Mouse (Mus musculus) right cerebral cortex, adult 18-20 months (tissue): ENCODE results near the gene Cog2.

ENCODE experiments used
- DNase-seq: peaks from one replicate; pipeline ENCODE4 v3.0.0; 2022; ENCODE audit warnings: mixed read lengths

Cog2 gene

DNA sequence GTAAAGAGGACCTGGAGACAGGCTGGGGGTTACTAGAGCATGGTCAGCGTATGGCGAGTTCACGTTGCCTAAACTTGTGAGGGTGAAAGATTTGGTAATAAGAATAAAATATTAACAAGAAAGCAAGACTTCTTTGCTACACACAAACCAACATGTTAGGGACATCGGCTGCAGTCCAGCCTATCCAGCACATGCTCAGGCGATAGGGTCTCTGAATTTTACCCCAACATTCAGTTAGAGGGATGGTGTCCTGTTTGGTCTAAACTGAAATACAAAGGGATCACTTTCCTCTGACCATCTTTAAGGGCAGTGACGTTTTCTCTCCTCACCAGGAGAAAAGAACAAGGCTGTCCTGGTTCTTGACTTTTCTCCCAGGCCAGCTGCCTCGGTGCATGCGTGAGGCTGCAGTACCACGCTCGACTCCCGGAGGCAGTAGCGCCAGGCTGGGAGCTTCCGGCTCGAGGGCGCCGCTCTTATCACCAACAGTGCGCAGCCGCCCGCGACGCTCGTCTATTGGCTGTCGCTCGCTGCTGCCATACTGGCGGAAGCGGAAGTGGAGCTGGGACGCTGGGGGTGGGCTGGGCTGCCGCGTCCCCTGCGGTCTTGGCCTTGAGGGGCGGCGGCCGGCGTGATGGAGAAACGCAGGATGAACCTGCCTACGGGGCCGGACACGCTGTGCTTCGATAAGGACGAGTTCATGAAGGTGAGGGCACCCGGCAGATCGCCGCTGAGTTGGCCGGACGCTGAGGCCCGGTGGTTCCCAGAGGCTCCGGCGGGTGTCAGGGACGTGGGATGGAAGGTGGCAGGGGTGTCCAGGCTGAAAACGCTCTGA is at the start of gene Cog2:
TSS of gene Cog2 (plus strand) at position 519 of the 832 bp plus-strand sequence.
- peak; percentile 93 for DNase-seq

DNA sequence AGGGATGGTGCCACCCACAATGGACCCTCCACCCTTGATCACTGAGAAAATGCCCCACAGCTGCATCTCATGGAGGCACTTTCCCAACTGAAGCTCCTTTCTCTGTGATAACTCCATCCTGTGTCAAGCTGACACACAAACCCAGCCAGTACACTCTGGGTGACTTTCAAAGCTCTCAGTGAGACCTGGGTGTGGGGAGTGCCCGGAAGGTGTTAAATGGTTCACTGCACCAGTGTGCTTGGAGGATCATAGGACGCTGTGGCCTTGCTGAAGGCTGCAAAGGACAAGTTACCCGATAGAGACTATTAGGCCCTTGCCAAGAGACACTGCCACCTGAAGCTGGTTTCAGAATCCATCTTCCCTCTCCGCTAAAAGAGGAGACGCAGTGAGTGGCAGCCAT is 44.9 kb upstream of the Cog2 start:
- no peak for DNase-seq

DNA sequence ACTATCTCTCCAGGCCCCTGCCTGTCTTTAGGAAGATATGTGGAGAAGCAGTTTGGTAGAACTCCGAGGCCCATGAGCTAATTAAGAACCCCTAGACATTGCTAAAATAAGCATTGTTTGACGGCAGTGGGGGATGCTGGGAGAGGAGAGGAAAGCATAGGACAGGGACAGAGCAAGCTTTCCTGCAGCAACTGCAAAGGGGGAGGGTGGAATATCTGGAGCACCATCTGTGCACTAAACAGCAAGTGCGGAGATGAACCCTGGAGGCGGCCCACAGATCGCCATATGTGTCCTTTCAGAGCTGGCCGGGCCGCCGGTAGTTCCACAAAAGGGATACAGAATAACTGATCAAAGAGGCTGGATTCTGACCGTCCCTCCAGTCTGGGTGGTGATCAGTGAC is 43.9 kb upstream of the Cog2 start:
- DNase-seq = peak; percentile 88

DNA sequence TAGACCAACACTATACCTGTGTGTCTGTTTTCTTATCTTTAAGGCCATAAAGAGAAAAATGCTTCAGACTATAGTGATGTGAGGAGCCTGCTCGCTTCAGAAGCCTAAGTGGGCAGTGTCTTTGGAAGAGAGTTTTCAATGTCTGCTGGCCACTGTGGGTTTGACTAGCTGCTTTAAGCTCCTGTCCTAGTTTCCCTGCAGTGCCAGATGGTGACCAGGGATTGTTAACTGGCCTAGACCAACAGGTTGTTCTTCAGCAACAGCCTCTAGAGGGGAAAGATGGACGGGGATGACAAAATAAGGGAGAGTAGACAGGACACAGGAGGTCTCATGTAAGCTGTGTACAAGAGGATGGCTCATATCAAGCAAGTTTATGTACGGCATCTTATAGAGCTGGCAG is 41.3 kb upstream of the Cog2 start:
- DNase-seq = peak; percentile 17

DNA sequence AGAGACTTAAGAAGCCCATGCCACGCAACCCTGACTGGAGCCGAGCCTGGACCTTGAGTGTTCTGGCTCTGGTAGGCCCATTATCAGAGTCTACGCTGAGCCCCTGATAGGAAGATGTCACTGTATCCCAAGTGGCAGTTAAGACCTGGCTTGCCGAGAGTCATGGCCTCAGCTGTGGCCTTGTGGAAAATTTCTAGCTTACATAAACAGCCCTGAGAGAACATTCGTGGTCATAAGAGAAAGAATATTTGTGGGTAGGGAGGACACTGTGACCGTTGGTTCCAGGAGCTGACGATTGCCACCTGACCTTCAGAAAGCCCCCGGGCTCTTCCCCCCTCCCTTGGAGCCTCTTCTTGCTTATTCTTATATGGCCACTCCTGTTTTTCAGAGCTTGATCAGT is 40.2 kb upstream of the Cog2 start:
- DNase-seq = no peak

DNA sequence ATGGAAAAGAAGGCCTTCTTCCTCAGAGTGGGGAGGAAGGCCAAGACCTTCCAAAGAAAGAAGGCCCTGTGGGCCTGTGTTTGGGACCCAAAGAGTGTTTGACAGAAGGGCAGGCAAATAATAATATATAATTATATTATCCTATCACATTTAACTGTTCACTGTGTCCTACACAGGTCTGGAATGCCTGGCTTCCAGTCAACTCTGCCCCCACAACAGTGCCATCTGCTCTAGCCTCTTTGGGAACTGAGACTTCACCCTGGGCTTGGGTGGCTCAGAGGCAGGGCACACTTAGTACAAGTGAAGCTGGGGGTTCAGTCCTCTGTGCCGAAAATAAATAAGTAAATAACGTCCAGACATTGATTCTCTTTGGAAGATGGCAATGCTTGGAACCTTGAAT is 37.8 kb upstream of the Cog2 start:
- peak; percentile 49 for DNase-seq

DNA sequence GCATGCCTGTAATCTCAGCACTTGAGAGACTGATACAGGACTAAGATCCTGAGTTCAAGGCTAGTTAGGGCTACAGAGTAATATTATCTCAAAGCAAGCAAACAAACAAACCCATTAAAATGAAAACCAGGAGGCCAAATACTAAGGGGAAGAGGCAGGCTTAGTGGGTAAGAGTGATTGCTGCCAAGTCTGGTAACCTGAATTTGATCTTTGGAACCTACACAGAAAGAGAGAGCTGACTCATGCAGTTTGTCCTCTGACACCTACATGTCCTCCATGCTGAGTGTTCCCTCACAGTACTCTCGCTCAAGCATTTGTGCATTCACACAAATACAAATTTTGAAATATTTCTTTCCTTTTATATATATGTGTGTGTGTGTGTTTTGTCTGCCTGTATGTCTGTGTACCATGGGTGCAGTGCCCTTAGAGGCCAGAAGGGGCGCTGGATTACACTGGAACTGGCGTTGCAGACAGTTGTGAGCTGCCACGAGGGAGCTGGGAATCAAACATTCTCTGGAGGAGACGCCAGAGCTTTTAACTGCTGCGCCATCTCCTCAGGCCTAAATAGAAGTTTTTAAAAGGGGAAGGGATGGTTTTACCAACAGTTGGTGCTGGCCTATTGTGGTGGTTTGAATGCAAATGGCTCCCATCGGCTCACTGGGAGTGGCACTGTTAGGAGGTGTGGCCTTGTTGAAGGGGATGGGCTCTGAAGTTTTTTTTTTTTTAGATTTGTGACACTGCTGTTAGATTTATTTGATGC is 37.0 kb upstream of the Cog2 start:
- no peak for DNase-seq

DNA sequence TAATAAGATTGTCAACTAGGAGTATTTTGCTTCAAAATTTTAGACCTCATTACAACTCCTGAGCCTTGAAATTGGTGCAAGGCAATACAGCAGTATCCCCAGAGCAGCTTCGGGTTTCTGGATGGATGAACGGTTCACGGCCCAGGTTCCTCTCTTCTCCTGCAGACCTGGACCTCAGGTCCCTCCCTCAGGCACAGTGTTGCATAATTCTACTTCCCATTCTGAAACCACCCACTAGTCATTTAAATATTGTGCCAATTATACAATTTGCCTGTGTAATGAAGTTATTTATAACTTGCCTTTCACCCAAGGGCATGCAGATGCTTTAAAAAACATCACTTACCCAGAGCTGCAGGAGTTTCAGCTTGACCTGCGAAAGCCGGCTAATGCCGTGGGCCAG is 31.3 kb upstream of the Cog2 start:
- peak; percentile 13 for DNase-seq

DNA sequence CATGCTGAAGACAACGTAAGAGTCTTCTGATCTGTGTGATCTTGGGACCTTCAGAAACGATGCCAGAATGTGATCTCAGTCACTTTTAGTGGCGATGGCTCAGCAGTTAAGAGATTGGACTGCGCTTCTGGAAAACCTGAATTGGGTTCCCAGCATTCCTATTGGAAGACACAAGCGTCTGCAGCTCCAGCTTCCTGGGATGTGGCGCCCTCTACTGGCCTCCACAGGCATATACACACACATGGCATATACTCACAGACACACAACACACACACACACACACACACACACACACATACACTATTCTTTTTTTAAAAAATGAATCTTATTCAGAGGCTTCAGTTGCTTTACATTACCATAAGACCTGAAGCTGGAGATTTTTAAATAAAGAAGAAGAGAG is 30.8 kb upstream of the Cog2 start:
- DNase-seq = no peak

DNA sequence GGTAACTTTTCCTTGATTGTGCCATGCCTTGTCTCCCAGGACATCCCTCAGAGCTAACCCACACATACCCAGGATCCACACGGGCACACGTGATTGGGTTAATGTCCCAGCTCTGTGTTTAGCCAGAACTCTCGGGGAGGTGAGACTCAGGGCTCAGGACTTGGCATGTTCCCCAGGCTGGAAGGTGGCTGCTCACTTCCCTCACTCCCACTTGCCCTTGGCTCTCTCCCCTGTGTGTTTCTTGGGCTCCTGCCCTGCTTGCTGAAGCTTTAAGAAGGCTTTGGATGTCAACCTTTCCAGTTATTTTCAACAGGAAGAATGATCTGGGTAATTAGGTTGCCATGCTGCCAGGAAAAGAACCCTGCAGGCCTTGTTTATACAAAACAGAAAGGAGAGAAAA is 26.2 kb upstream of the Cog2 start:
- DNase-seq = no peak

DNA sequence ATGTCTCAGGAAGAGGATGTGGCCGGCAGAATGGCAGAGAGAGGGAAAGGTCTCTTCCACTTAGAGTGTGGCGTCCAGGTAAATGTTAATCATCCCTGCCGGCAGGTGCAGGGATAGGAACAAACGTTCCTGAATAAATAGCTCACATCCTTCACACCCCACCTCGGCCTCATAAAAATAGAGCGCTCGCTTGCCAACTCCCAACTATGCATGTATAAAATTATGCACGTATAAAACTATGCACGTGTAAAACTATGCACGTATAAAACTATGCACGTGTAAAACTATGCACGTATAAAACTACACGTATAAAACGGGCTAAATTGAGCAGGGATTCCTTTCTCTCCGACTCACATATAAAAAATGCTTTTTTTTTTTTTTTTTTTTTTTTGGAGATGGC is 25.6 kb upstream of the Cog2 start:
- DNase-seq = no peak

DNA sequence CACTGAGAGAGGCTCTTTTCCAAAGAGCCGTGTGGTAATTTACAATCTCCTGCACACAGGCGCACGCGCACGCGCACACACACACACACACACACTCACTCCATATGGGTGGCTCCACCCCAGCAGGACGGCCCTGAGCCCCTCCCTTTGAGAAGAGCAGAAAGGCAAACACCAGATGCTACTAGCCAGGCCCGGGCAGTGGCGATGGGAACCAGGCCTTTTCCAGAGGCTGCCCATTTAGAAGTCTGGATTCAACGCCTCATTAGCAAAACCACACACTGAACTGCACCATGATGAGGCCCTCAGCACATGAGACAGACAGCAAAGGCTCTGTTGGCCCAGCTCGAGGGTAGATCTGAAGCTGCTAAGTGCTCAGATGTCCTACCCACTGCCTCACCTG is 24.9 kb upstream of the Cog2 start:
- no peak for DNase-seq

DNA sequence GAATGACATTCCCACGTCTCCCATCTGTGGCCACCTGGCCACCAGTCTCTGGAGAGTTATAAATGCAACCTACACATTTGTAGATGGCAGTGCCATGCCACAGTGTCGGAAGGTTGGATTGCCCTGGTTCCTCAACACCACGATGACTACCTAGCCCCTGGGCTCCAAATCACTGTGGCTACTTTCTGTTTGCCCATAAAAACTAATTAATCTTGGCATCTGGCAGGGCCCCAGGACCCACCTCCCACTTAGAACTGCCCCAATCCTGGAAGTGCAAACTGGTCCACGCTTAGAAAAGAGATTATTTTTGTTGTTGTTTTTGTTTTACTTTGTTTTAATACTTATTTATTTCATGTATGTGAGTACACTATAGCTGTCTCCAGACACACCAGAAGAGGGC is 24.3 kb upstream of the Cog2 start:
- no peak for DNase-seq

DNA sequence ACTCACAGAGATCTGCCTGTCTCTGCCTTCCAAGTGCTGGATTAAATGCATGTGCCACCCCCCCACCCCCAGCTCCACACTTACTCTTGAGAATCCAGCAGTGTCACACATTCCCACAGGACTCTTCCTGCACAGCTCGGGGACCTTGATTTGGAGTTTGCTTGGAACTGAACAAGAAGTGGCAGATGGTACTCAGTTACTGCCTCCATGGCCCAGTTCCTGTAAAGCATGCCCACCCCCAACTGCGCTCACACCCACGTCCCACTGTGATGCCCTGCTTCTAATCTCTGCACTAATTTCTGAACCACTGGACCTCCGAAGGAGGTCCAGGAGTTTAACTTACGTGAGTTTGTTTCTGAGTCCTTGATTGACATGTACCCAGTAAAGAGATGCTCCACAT is 23.7 kb upstream of the Cog2 start:
- no peak for DNase-seq

DNA sequence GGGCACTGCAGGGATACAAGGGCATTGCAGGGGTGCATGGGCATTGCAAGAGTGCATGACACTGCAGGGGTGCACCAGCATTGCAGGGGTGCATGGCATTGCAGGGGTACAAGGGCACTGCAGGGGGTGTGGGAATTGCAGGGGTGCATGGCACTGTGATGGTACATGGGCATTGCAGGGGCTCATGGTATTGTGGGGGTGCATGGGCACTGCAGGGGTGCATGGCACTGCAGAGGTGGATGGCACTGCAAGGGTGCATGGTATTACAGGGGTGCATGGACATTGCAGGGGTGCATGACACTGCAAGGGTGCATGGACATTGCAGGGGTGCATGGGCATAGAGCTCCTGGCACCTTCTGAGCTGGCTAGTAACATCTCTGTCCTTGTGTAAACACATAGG is 22.2 kb upstream of the Cog2 start:
- DNase-seq = no peak

DNA sequence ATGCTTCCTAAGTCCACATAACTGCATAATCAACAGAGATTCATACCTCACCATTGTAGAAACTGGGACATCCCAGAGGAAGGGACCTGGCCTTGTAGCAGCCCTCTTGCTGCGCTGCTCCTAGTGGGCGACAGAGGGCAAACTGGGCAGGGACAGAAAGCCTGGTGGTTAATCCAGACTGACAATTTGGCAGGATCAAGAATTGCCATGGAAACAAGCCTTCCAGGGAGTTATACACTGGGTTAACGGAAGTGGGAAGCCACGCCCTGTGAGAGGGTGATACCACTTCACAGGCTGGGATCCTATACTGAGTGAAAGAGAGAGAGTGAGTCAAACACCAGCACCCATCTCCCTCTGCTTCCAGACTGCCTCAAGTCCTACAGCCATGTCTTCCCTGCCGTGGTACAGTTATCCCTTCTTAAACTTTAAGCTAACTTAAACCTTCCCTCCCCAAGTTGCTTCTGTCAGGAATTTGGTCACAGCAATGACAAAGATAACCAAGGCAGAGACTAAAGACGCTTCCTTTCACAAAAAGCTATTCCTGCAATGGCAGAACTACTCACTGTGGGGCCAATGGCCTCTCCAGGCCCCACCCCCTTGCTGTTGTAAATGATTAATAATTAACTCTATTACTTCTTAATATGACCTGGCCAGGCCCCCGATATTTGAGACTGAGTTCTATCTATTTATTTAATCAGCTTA is 21.2 kb upstream of the Cog2 start:
- no peak for DNase-seq

DNA sequence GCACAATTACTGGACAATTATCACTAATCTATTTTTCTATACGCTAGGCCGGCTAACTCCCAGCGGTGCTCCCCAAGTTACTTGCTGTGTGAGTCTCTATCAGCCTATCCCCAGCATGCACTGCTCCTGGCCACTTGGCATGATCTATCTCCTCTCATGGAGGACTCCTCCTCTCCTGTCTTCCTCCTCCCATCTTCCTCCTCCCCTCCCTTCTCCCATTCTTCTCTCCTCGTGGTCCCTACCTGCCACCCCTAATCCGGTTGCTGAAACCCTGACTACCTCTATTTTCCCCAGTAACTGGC is 20.7 kb upstream of the Cog2 start:
- no peak for DNase-seq

DNA sequence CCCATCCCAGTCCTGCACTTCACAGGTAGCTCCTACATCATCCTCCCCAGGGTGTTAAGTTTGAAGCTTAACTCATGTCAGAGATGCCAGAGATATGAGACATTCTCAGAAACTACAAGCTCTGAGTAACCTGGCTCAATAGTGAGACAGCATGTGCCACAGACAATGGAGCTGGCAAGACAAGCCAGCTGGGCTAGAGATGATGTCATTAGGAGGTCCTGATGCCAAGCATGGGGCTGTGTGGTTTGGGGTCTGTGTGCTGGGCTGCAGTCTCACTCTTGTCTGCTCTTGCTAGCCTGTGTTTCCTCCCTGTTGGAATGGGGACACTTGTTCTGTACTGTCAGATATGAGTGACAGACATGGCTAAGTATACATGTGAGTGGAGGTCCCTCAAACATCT is 14.9 kb upstream of the Cog2 start:
- no peak for DNase-seq

DNA sequence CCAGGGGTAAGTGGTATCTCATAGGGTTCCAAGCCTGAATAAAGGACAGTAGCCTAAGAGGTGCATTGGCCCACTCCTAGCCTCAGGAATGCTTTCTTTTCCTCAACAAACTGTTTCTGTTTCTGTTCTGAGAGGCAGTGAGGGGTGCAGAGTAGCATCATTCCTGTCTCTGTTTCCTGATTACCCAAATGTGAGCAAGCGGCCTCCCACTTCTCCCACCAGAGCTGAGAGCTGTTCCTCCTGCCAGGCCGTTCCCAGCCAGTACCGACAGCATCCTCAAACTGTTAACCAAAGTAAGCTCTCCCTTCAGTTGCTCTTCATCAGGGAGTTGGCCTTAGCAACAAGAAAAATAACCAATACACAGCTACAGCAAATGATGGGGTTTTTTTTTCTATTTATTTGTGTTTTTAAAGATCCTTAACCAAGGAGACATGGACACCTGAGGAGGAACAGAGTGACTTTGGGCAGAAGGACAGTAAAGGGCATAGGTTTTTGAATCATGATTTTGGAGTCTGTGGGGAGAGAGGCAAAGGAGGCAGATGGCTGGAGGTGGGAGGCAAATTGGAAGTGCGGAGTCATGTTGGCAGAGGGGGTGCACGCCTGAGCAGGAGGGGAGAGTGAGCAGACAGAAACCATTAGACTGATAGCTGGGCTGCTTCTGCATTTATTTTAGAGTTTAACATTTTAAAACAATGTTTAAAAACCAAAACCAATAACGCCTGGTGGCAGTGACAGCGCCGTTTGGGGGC is 12.8 kb upstream of the Cog2 start:
- peak; percentile 86 for DNase-seq

DNA sequence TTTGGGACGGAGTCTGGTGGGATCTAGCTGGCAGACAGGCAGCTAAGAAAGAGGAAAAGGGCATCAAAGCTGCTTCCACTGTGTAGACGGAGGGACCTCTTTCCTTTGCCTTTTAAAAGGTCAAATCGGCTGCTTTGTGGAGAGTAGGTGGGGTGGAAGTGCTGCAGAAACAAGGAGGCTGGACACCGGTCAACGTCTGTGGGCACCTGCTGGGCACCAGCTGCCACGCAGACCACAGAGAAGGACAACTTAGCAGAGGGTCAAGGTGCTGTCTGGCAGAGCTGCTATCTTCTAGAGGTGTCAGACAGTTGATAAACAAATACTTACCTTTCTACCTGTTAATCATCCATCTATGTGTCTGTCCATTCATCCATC is 12.3 kb upstream of the Cog2 start:
- DNase-seq = no peak

DNA sequence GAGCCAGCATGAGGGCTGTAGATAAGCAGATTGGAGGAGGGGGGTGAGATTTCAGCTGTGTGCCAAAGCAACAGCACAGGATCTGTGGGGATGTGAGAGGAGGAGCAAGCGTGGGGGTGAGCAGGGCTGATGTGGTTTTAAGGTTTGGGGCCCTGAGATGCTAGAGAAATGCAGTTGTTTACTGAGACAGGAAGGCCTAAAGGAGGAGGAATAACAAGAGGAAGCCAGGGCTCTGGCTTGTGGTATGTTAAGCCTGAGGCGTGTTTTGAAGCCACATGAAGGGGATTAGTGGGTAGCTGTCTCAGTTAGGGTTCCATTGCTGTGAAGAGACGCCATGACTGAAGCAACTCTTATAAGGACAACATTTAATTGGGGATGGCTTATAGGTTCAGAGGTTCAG is 11.4 kb upstream of the Cog2 start:
- DNase-seq = no peak

DNA sequence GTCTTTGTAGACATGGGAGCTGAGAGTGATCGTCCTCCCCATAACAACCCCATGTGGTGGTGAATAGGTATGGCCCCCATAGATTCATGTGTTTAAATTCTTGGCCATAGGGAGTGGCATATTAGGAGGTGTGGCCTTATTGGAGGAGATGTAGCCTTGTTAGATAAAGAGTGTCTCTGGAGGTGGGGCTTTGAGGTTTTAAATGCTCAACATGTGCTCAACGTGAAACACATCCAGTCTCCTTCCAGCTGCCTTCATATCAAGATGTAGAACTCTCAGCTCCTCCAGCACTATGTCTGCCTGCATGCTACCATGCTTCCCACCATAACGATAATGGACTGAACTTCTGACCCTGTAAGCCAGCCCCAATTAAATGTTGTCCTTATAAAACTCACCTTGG is 4.5 kb upstream of the Cog2 start:
- DNase-seq = no peak

DNA sequence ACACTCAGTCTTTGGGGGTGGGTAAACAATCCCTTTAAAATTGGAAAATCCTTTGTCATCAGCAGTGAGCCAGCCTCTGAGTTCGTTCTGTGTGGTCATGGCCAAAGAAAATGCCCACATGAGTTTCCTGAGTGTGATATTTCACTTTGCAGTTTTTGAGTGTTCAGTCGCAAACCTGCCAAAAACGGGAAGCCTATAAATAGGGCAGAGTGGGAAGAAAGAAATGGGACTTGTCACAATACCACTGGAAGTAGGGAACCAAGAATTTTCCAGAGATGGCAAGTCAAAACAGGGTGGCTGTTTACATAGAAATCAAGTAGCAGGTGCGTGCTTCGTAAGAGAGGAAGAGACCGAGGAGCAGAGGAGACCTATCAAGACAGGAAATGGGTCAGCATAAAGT is 4.0 kb upstream of the Cog2 start:
- DNase-seq = peak; percentile 86
